Comparison of ENCODE assay signal across 26 mouse cellular contexts in the genomic region with DNA sequence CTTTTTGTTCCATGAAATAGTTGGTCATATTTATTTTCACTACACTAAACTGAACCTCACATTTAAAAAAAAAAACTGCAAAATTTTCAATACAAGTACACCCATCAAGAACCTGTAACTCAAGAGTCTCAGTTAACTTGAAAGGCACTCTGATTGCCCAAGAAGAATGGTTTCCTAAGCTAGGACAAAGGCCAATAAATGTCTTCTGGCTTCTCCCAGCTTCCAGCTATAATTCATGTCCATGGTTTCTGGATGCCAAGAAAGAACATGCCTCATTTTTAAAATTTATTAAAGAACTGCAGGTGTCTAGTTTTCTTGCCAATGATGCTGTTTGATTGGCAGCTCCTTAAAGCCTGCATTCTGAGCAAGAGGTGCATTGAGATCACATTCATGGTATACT.
"Had no signal": no experiment of that assay in that cellular context is flagged by ENCODE, and none has a peak within 500 bp of the region (broad histone marks: within the 10 kb centered on the region; RNA-seq: fewer than 3 reads in every experiment).

No protein-coding gene starts in this region.

- H3K27ac ChIP-seq: gastrocnemius, adult 2 months; heart, embryonic 10.5 days; hindbrain, embryonic 10.5 days; hindbrain, embryonic 12.5 days; hindbrain, embryonic 14.5 days; intestine, embryonic 15.5 days; layer of hippocampus, adult 2 months; left cerebral cortex, adult 2 months; limb, embryonic 13.5 days; limb, embryonic 15.5 days; liver, embryonic 12.5 days; liver, embryonic 14.5 days had no signal

- H3K9me3 ChIP-seq: heart, embryonic 10.5 days; heart, embryonic 12.5 days; hindbrain, embryonic 10.5 days; hindbrain, embryonic 12.5 days; intestine, embryonic 15.5 days; limb, embryonic 13.5 days; limb, embryonic 15.5 days; liver, embryonic 12.5 days had no signal

- ATAC-seq: inflammation-experienced regulatory T-cells, adult 6 months; intestine, embryonic 15.5 days; intestine, postnatal 0 days; liver, embryonic 12.5 days had no signal

- DNase-seq: gastrocnemius, adult 2 months; gastrocnemius, postnatal 10 days; gastrocnemius, postnatal 25 days; heart, adult 18-20 months; heart, postnatal 10 days; heart, postnatal 4 days; kidney, adult 18-20 months; kidney, adult 8-10 months; kidney, postnatal 10 days; kidney, postnatal 25 days; kidney, postnatal 4 days; left cerebral cortex, postnatal 4 days had no signal

- H3K36me3 ChIP-seq: heart, embryonic 10.5 days; heart, embryonic 12.5 days; hindbrain, embryonic 10.5 days; hindbrain, embryonic 12.5 days; intestine, embryonic 15.5 days; limb, embryonic 13.5 days; limb, embryonic 15.5 days; liver, embryonic 12.5 days had no signal

- H3K27me3 ChIP-seq: heart, embryonic 12.5 days; hindbrain, embryonic 12.5 days; intestine, embryonic 15.5 days; limb, embryonic 13.5 days; limb, embryonic 15.5 days; liver, embryonic 12.5 days had no signal

- H3K4me3 ChIP-seq: gastrocnemius, adult 2 months; heart, embryonic 10.5 days; heart, embryonic 12.5 days; hindbrain, embryonic 10.5 days; hindbrain, embryonic 12.5 days; intestine, embryonic 15.5 days; layer of hippocampus, adult 2 months; left cerebral cortex, adult 2 months; limb, embryonic 13.5 days; limb, embryonic 15.5 days; liver, embryonic 12.5 days had no signal

- H3K9ac ChIP-seq: heart, embryonic 12.5 days; hindbrain, embryonic 12.5 days; hindbrain, embryonic 14.5 days; intestine, embryonic 15.5 days; limb, embryonic 13.5 days; limb, embryonic 15.5 days; liver, embryonic 12.5 days; liver, embryonic 14.5 days had no signal

- H3K4me2 ChIP-seq: heart, embryonic 12.5 days; hindbrain, embryonic 12.5 days; hindbrain, embryonic 14.5 days; intestine, embryonic 15.5 days; limb, embryonic 13.5 days; limb, embryonic 15.5 days; liver, embryonic 12.5 days had no signal

- H3K4me1 ChIP-seq: heart, embryonic 10.5 days; heart, embryonic 12.5 days; hindbrain, embryonic 10.5 days; hindbrain, embryonic 12.5 days; intestine, embryonic 15.5 days; limb, embryonic 13.5 days; limb, embryonic 15.5 days; liver, embryonic 12.5 days had no signal
